Mouse (Mus musculus) lung, postnatal 0 days (tissue): Measurements from ENCODE around the gene St6galnac4. TPM values are rescaled to one million over a fixed set of nuclear protein-coding genes. Genes with fewer than 3 reads are reported as not detected.
A peak's percentile ranks its signal among the peaks of the same experiment; 100 is the strongest.

Source experiments
- ATAC-seq: fragments of 200-750 bp; cut with Nextera tagmentation; 2 replicates; pipeline ENCODE4 v1.8.0; 2017; ENCODE audit warnings: moderate library complexity
- DNase-seq: peaks from one replicate; pipeline ENCODE4 v3.0.0-alpha.2; 2016; ENCODE audit warnings: low spot score
- H3K27ac ChIP-seq: fragments of 300-500 bp; sonication (generic); 2 replicates; pipeline ENCODE4 v1.5.1; 2014; ENCODE audit warnings: antibody characterized with exemption, mild to moderate bottlenecking, low read length, mixed read lengths
- H3K27me3 ChIP-seq: fragments of 300-500 bp; sonication (generic); replicated peaks from 2 replicates; pipeline ENCODE4 v1.6.1; 2014; ENCODE audit warnings: low read length, mixed read lengths; ENCODE audit not compliant: insufficient read depth
- H3K36me3 ChIP-seq: fragments of 300-500 bp; sonication (generic); 2 replicates; pipeline ENCODE4 v1.6.1; 2014; ENCODE audit warnings: low read length, mixed read lengths; ENCODE audit not compliant: insufficient read depth
- H3K4me1 ChIP-seq: fragments of 300-500 bp; sonication (generic); 2 replicates; pipeline ENCODE4 v1.6.1; 2014; ENCODE audit warnings: antibody characterized with exemption, low read depth, low read length, mixed read lengths; ENCODE audit not compliant: insufficient read depth
- H3K4me2 ChIP-seq: fragments of 300-500 bp; sonication (generic); replicated peaks from 2 replicates; pipeline ENCODE4 v1.6.1; 2014; ENCODE audit warnings: low read depth, mild to moderate bottlenecking, low read length, moderate library complexity, mixed read lengths
- H3K4me3 ChIP-seq: fragments of 300-500 bp; sonication (generic); 2 replicates; pipeline ENCODE4 v1.5.1; 2014; ENCODE audit warnings: low read depth, low read length
- H3K9ac ChIP-seq: fragments of 300-500 bp; sonication (generic); replicated peaks from 2 replicates; pipeline ENCODE4 v1.6.1; 2014; ENCODE audit warnings: low read depth, mild to moderate bottlenecking
- H3K9me3 ChIP-seq: fragments of 300-500 bp; sonication (generic); 2 replicates; pipeline ENCODE4 v1.6.1; 2016; ENCODE audit warnings: low read length, mixed read lengths
- CTCF ChIP-seq: IDR thresholded peaks from 2 replicates; pipeline ENCODE4 v1.5.1; 2016; ENCODE audit warnings: antibody characterized with exemption, mild to moderate bottlenecking
- EP300 ChIP-seq: IDR thresholded peaks from 2 replicates; pipeline ENCODE4 v1.6.1; 2016; ENCODE audit warnings: antibody characterized with exemption, mild to moderate bottlenecking, control low read depth
- WGBS: fragments of 180-500 bp; shearing (Covaris S2); extraction: QIAGEN DNeasy Blood & Tissue Kit; methylation state at CpG from one replicate; pipeline ENCODE4 v1.1.7; 2014; 5-methylcytosine and 5-hydroxymethylcytosine counted together
- polyA plus RNA-seq: library from polyadenylated mRNA; unstranded; fragments of >200 nt; fragmentation: Nextera tagmentation; extraction: Ambion mirVana; gene quantifications from 2 replicates; pipeline ENCODE4 v1.2.1, GENCODE M21; 2015

Gene St6galnac4
- polyA plus RNA-seq, 1 experiment from 2014 or later = 38.9 TPM

DNA sequence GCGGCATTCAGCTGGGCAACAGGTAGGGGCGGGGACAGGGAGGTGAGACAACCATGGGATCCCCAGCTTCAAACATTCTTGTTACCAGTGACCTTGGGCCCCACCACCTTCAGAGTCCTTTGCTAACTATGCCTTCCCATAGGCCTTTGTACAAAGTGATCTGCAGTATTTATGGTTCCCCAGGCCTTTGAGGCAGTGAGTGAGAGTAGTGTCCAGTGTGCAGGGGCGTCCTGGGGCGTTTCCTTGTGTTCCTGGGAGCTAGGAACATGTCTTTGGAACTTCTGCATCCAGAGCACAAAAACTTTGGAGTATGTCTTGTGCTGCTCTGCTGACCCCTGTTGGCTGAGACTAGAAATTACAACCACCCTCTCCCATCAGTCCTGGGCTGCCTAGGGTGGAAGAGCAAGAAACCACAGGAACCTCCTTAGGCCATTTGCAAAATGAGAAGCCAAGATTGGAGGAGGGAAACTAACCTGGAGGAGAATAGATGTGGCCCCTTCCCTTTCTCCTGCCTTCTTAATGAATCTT, 20.3 kb upstream of the St6galnac4 start:
- Histone ChIP-seq H3K27ac (no peak overlapping the region), H3K36me3 (peaks cover 17% of the 10 kb centered on the region), H3K4me3 (no peak overlapping the region), H3K4me2 (no peak overlapping the region), H3K9ac (no peak overlapping the region), H3K9me3 (no peaks in the 10 kb centered on the region), H3K4me1 (peaks cover 3% of the 10 kb centered on the region; the same call in 1 of the 2 replicates), H3K27me3 (no peaks in the 10 kb centered on the region)
- ATAC-seq (peak; percentile 24; the same call in 1 of the 2 replicates), DNase-seq (peak; percentile 89)
- 42% methylated on average over 4 of the region's 4 CpGs for WGBS
- TF ChIP-seq EP300 (no peak), CTCF (peak; percentile 96)

DNA sequence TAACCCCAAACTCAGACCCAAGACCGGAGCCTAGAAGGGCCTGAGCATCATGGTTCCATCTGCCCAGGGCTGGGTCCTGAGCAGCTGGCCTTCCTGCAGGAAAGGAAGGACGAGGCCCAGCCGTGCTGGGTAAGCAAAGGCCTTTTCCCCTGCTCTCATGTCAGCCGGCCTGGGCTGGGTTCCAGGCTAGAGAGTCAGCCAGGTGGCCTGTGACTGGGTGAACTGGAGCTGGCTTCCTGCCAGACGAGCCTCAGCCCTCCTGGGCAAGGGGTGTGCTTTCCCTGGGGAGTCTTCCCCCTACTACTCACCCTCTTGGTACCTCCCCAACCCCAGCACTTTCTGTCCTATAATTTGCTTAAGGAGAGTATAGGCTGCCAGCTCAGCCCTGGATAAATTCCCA, 18.7 kb upstream of the St6galnac4 start:
- 47% methylated on average over 5 of the region's 5 CpGs for WGBS

DNA sequence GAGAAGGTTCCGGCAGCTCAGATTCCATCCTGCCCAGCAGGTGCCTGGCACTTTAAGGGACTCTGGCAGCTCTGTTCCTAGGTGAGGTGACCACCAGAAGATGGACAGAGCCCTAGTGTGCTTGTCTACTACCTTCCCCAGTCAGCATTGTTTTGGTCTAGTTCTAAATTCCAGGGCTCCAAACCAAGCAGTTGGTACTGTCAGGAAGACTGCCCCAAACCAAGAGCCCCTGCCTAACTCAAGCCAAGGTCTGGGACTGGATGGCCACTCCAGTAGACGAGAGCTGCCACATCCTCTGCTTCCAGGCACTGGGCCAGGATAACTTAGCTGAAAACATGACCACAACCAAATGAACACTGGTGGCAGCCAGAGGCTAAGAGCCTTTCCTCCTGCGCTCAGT, 18.0 kb upstream of the St6galnac4 start:
- H3K4me2 ChIP-seq = no peak overlapping the region
- peaks cover 10% of the 10 kb centered on the region; the same call in 1 of the 2 replicates for H3K36me3 ChIP-seq
- TF ChIP-seq CTCF (no peak), EP300 (no peak)
- H3K27ac ChIP-seq = no peak overlapping the region
- no peaks in the 10 kb centered on the region for H3K9me3 ChIP-seq
- peaks cover 3% of the 10 kb centered on the region; the same call in 1 of the 2 replicates for H3K4me1 ChIP-seq
- DNase-seq = no peak
- no peak overlapping the region for H3K9ac ChIP-seq
- WGBS = 75% methylated on average over 3 of the region's 3 CpGs
- no peak for ATAC-seq
- no peaks in the 10 kb centered on the region for H3K27me3 ChIP-seq
- no peak overlapping the region for H3K4me3 ChIP-seq

More for the DNA sequence above, 18.7 kb upstream of the St6galnac4 start:
- no peak overlapping the region for H3K9ac ChIP-seq
- TF ChIP-seq EP300 = no peak
- TF ChIP-seq CTCF = no peak
- no peaks in the 10 kb centered on the region for H3K9me3 ChIP-seq
- no peaks in the 10 kb centered on the region for H3K27me3 ChIP-seq
- H3K27ac ChIP-seq = no peak overlapping the region
- no peak overlapping the region for H3K4me3 ChIP-seq
- peaks cover 3% of the 10 kb centered on the region; the same call in 1 of the 2 replicates for H3K4me1 ChIP-seq
- peaks cover 17% of the 10 kb centered on the region for H3K36me3 ChIP-seq
- no peak overlapping the region for H3K4me2 ChIP-seq
- DNase-seq = no peak
- no peak for ATAC-seq

DNA sequence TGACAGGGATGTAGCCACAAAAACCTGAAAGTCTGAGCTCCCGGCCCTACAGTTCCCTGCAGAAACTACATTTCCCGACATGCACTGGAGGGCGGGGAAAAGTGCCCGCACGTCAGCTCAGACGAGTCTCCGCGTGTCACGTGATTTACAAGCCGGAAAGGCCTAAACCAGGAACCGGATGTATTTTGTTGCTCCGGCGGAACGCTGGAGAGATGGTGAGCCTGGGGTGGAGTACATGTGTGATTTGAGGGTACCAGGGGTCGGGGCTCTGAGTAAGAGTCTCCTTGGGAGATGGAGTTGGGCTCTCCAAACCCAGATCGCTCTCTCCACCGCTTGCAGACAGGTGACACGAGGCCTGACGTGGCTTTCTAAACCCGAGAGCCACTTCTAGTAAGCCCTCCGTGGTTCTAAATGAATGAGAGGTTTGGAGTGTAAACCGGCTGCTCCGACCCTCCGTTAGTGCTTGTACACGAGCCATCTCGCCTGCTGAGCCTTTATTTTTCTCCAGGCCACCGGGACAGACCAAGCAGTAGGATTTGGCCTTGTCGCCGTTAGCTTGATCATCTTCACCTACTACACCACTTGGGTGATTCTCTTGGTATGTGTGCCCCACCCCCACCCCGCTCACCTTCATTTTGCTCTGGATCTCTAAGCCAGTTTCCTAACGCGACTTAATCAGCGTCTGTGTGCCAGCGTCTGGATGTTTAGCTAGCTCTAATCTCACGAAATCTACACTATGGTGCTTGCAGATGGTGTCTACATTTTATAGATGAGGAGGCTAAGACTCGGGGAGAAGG, 16.0 kb upstream of the St6galnac4 start, which contains the start of gene Dpm2:
Gene Dpm2 (plus strand): TSS at position 161 of the 797 bp plus-strand sequence.
- Histone ChIP-seq H3K4me1 (peaks cover 3% of the 10 kb centered on the region; the same call in 1 of the 2 replicates), H3K4me3 (peak within 1 kb of the TSS; percentile 68), H3K4me2 (peak within 1 kb of the TSS; percentile 93), H3K27ac (peak within 1 kb of the TSS; percentile 73), H3K9ac (peak within 1 kb of the TSS; percentile 73), H3K9me3 (no peaks in the 10 kb centered on the region), H3K27me3 (0 out of 2 replicates have a peak, but pooled peaks cover 5% of the 10 kb centered on the region), H3K36me3 (no peaks in the 10 kb centered on the region)
- under 1% methylated on average over 36 of the region's 36 CpGs for WGBS
- ATAC-seq (peak; percentile 86), DNase-seq (peak; percentile 98)
- peak; percentile 43; the same call in 1 of the 2 replicates for TF ChIP-seq EP300
- TF ChIP-seq CTCF = no peak

DNA sequence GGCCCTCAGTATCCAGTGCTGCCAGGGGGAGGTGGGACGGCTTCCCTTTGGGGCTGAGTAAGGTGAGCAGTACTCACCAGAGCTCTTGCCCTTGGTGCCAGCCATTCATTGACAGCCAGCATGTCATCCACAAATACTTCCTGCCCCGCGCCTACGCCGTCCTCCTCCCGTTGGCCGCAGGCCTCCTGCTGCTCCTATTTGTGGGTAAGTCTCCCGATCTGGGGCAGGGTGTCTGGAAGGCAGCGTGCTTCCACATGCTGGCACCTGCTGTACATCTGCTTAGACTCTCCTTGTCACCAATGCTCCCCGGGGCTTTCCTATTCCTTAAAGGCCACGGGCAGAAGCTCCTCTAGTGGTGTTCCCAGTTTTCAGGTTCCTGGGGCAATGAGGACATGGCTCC, 14.7 kb upstream of the St6galnac4 start:
- H3K4me2 ChIP-seq = no peak overlapping the region
- WGBS = 91% methylated on average over 11 of the region's 11 CpGs
- no peak overlapping the region for H3K9ac ChIP-seq
- DNase-seq = no peak
- no peak for ATAC-seq
- H3K4me3 ChIP-seq = no peak overlapping the region
- H3K4me1 ChIP-seq = peaks cover 3% of the 10 kb centered on the region; the same call in 1 of the 2 replicates
- TF ChIP-seq CTCF = no peak
- no peak for TF ChIP-seq EP300
- 0 out of 2 replicates have a peak, but pooled peaks cover 5% of the 10 kb centered on the region for H3K27me3 ChIP-seq
- H3K36me3 ChIP-seq = no peaks in the 10 kb centered on the region
- H3K27ac ChIP-seq = no peak overlapping the region
- no peaks in the 10 kb centered on the region for H3K9me3 ChIP-seq

DNA sequence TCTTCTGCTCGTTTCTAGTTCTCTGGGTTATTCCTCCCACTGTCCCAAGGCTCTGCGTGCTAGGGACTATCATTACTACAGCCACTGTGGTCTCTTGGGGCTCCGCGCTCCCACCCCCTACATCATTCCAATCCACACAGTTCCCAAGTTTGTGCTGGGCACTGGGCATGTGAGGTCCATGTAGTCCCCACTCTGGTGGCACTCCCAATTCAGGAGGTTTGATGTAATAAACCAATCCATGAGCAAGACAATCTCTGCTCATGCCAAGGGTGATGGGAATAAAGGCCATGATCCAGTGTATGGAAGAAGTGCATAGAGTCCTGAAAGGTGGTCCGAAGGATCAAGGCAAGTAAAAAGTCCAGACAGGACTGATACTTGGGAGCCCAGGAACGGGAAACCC, 12.4 kb upstream of the St6galnac4 start, which contains the start of gene Pip5kl1:
Gene Pip5kl1 (plus strand): TSS at position 301 of the 400 bp plus-strand sequence.
- peak within 1 kb of the TSS; percentile 27 for H3K4me2 ChIP-seq
- ATAC-seq = no peak
- no peaks in the 10 kb centered on the region for H3K36me3 ChIP-seq
- 0 out of 2 replicates have a peak, but pooled peaks cover 5% of the 10 kb centered on the region for H3K27me3 ChIP-seq
- no peak for DNase-seq
- peaks cover 3% of the 10 kb centered on the region; the same call in 1 of the 2 replicates for H3K4me1 ChIP-seq
- TF ChIP-seq CTCF = no peak
- no peak for TF ChIP-seq EP300
- H3K9me3 ChIP-seq = no peaks in the 10 kb centered on the region
- no peak within 1 kb of the TSS for H3K27ac ChIP-seq
- WGBS = 73% methylated on average over 6 of the region's 6 CpGs
- H3K9ac ChIP-seq = no peak within 1 kb of the TSS
- no peak within 1 kb of the TSS for H3K4me3 ChIP-seq
